Mouse (Mus musculus): ENCODE measurements around the gene Lrrc49. TPM values are rescaled to one million over a fixed set of nuclear protein-coding genes. Genes with fewer than 3 reads are reported as not detected.

The Lrrc49 gene
- polyA plus RNA-seq, 1 experiment from 2014 or later = 11.7 TPM

DNA sequence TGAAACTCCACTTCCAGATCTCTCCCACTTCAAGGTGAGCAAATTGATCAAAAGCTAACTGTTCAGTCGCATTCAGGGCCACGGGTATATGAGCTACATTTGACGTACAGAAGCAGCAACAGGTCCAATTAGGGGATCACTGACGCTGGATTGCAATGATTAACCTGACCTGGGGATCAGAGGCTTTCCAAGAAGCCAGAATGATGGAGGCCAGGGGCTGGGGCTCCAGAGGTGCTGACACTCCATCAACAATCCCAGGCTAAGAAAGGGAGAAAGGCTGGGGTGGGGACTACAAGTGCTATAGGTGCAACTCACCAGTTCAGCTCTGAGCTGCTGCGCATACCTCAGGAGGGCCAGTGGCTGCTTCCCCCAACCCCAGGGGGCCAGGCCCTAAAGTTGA lies 166.8 kb downstream of the Lrrc49 start:
- no peaks in the 10 kb centered on the region for H3K9me3 ChIP-seq (ENCODE audit: control insufficient read depth, low read length)
- WGBS = 25% methylated on average over 5 of the region's 5 CpGs
- H3K4me1 ChIP-seq (ENCODE audit: control insufficient read depth, insufficient read depth, low read length) = peaks cover 59% of the 10 kb centered on the region
- H3K9ac ChIP-seq (ENCODE audit: low read depth, low read length) = peak overlapping the region; percentile 85
- ATAC-seq = no peak
- peak overlapping the region; percentile 5; the same call in 1 of the 2 replicates for H3K27ac ChIP-seq (ENCODE audit: low read length)
- H3K4me3 ChIP-seq (ENCODE audit: low read length) = peak overlapping the region; percentile 72
- H3K36me3 ChIP-seq (ENCODE audit: control insufficient read depth, insufficient read depth, low read length) = no peaks in the 10 kb centered on the region
- no peaks in the 10 kb centered on the region for H3K27me3 ChIP-seq (replicated peaks; ENCODE audit: control insufficient read depth, insufficient read depth, low read length)
- H3K4me2 ChIP-seq (ENCODE audit: low read depth, low read length) = peak overlapping the region; percentile 56

DNA sequence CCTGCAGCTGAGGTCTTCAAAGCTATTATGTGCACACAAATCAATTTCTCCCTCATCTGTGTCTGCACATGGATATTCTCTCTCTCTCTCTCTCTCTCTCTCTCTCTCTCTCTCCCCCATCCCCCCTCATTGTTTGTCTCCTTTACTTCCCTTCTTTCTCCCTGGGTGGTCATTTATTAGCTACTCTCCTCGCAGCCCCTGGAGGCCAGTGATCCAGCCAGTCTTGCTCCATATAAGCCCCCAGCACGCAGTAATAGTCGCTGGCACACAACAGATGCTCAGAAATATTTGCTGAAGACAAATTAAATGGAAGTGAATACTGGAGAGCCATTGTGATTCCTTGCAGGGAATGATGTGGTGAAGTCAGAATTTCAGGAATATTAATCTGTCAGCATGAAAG lies 168.4 kb downstream of the Lrrc49 start:
- 26% methylated on average over 3 of the region's 3 CpGs for whole genome bisulfite sequencing
- no peak for ATAC-seq
- H3K4me1 ChIP-seq (ENCODE audit: control insufficient read depth, insufficient read depth, low read length) = peaks cover 49% of the 10 kb centered on the region
- H3K9ac ChIP-seq (ENCODE audit: low read depth, low read length) = peak overlapping the region; percentile 85; the same call in 1 of the 2 replicates
- H3K27ac ChIP-seq (ENCODE audit: low read length) = no peak overlapping the region
- peak overlapping the region; percentile 56 for H3K4me2 ChIP-seq (ENCODE audit: low read depth, low read length)
- no peaks in the 10 kb centered on the region for H3K27me3 ChIP-seq (replicated peaks; ENCODE audit: control insufficient read depth, insufficient read depth, low read length)
- H3K36me3 ChIP-seq (ENCODE audit: control insufficient read depth, insufficient read depth, low read length) = peaks cover 4% of the 10 kb centered on the region; the same call in 1 of the 2 replicates
- H3K4me3 ChIP-seq (ENCODE audit: low read length) = peak overlapping the region; percentile 72; the same call in 1 of the 2 replicates
- H3K9me3 ChIP-seq (ENCODE audit: control insufficient read depth, low read length) = 0 out of 2 replicates have a peak, but pooled peaks cover 4% of the 10 kb centered on the region

Other genes with a start within 250 kb of the Lrrc49 start
- 17.5 and 20.2 TPM in 2 replicates for gene Thsd4, start 166.1 kb downstream of the Lrrc49 start, polyA plus RNA-seq (2015; fragmentation: Nextera tagmentation; extraction: Ambion mirVana)
- 1.6 and 1.7 TPM in 2 replicates for gene Larp6, start 24.8 kb upstream of the Lrrc49 start, polyA plus RNA-seq (2015; fragmentation: Nextera tagmentation; extraction: Ambion mirVana)
- 56.8 and 60.7 TPM in 2 replicates for gene Uaca, start 106.4 kb upstream of the Lrrc49 start, polyA plus RNA-seq (2015; fragmentation: Nextera tagmentation; extraction: Ambion mirVana)

All from intestine, embryonic 16.5 days (tissue).